Mouse (Mus musculus) embryonic facial prominence, embryonic 12.5 days (tissue): ENCODE measurements around the gene Txn2. TPM values are rescaled to one million over a fixed set of nuclear protein-coding genes. Genes with fewer than 3 reads are reported as not detected.

Source experiments
- ATAC-seq: fragments of 200-750 bp; cut with Nextera tagmentation; 2 replicates; pipeline ENCODE4 v1.8.0; 2017; ENCODE audit not compliant: insufficient number of reproducible peaks, insufficient read depth, low FRiP score, low TSS enrichment
- H3K27ac ChIP-seq: fragments of 300-500 bp; sonication (generic); 2 replicates; pipeline ENCODE4 v1.5.1; 2016; ENCODE audit warnings: mild to moderate bottlenecking
- H3K27me3 ChIP-seq: fragments of 300-500 bp; sonication (generic); 2 replicates; pipeline ENCODE4 v1.6.1; 2016; ENCODE audit warnings: mild to moderate bottlenecking, moderate library complexity
- H3K36me3 ChIP-seq: fragments of 300-500 bp; sonication (generic); 2 replicates; pipeline ENCODE4 v1.6.1; 2016; ENCODE audit warnings: mild to moderate bottlenecking
- H3K4me1 ChIP-seq: fragments of 300-500 bp; sonication (generic); 2 replicates; pipeline ENCODE4 v1.6.1; 2016
- H3K4me2 ChIP-seq: fragments of 300-500 bp; sonication (generic); replicated peaks from 2 replicates; pipeline ENCODE4 v1.6.1; 2016; ENCODE audit warnings: mild to moderate bottlenecking, moderate library complexity
- H3K4me3 ChIP-seq: fragments of 300-500 bp; sonication (generic); 2 replicates; pipeline ENCODE4 v1.5.1; 2016; ENCODE audit warnings: mild to moderate bottlenecking
- H3K9ac ChIP-seq: fragments of 300-500 bp; sonication (generic); 2 replicates; pipeline ENCODE4 v1.6.1; 2016; ENCODE audit warnings: mild to moderate bottlenecking, moderate library complexity
- H3K9me3 ChIP-seq: fragments of 300-500 bp; sonication (generic); 2 replicates; pipeline ENCODE4 v1.6.1; 2016; ENCODE audit warnings: mild to moderate bottlenecking, moderate library complexity
- WGBS: fragments of 180-500 bp; shearing (Covaris S2); methylation state at CpG from one replicate; pipeline ENCODE4 v1.1.7; 2016; 5-methylcytosine and 5-hydroxymethylcytosine counted together
- polyA plus RNA-seq: library from polyadenylated mRNA; unstranded; fragments of >200 nt; fragmentation: Nextera tagmentation; extraction: Ambion mirVana; gene quantifications from 2 replicates; pipeline ENCODE4 v1.2.1, GENCODE M21; 2016

Gene Txn2
- polyA plus RNA-seq, 1 experiment from 2014 or later = 220 TPM

GRCm38 (mm10) chr15:77933222-77933621 is 4.4 kb upstream of the Txn2 start:
- Histone ChIP-seq H3K36me3 (no peaks in the 10 kb centered on the region), H3K9me3 (no peaks in the 10 kb centered on the region), H3K4me3 (no peak overlapping the region), H3K4me2 (no peak overlapping the region), H3K4me1 (peaks cover 12% of the 10 kb centered on the region), H3K27me3 (no peaks in the 10 kb centered on the region), H3K27ac (no peak overlapping the region), H3K9ac (peak overlapping the region; percentile 34; the same call in 1 of the 2 replicates)
- no peak for ATAC-seq
- WGBS = 75% methylated on average over 3 of the region's 3 CpGs

- Histone ChIP-seq H3K4me1 (peaks cover 20% of the 10 kb centered on the region), H3K9me3 (no peaks in the 10 kb centered on the region), H3K36me3 (peaks cover 7% of the 10 kb centered on the region), H3K4me3 (no peak overlapping the region), H3K9ac (no peak overlapping the region), H3K4me2 (no peak overlapping the region), H3K27me3 (no peaks in the 10 kb centered on the region), H3K27ac (no peak overlapping the region)
- 65% methylated on average over 6 of the region's 6 CpGs for WGBS
- ATAC-seq = no peak
Measured at GRCm38 (mm10) chr15:77931689-77932016, 2.8 kb upstream of the Txn2 start.

- Histone ChIP-seq H3K27ac (no peak overlapping the region), H3K27me3 (no peaks in the 10 kb centered on the region), H3K4me2 (no peak overlapping the region), H3K4me3 (no peak overlapping the region), H3K9me3 (no peaks in the 10 kb centered on the region), H3K4me1 (peaks cover 20% of the 10 kb centered on the region), H3K36me3 (peaks cover 11% of the 10 kb centered on the region), H3K9ac (no peak overlapping the region)
- no peak for ATAC-seq
- WGBS = 80% methylated on average over 6 of the region's 6 CpGs
Measured at GRCm38 (mm10) chr15:77930986-77931688, 2.3 kb upstream of the Txn2 start.

GRCm38 (mm10) chr15:77929804-77930203 is 998 bp upstream of the Txn2 start:
- no peak overlapping the region for H3K27ac ChIP-seq
- WGBS = 60% methylated on average over 8 of the region's 8 CpGs
- H3K4me2 ChIP-seq = peak overlapping the region; percentile 71
- no peaks in the 10 kb centered on the region for H3K27me3 ChIP-seq
- no peaks in the 10 kb centered on the region for H3K9me3 ChIP-seq
- H3K4me1 ChIP-seq = peaks cover 20% of the 10 kb centered on the region
- peak overlapping the region; percentile 61 for H3K4me3 ChIP-seq
- no peak for ATAC-seq
- peaks cover 22% of the 10 kb centered on the region for H3K36me3 ChIP-seq
- H3K9ac ChIP-seq = peak overlapping the region; percentile 62; the same call in 1 of the 2 replicates

GRCm38 (mm10) chr15:77928091-77928490 is 715 bp downstream of the Txn2 start:
- H3K4me2 ChIP-seq = peak overlapping the region; percentile 65
- WGBS = 32% methylated on average over 4 of the region's 4 CpGs
- no peaks in the 10 kb centered on the region for H3K9me3 ChIP-seq
- 0 out of 2 replicates have a peak overlapping the region, but pooled peaks have one; percentile 73 for H3K27ac ChIP-seq
- H3K9ac ChIP-seq = peak overlapping the region; percentile 61
- peaks cover 36% of the 10 kb centered on the region for H3K36me3 ChIP-seq
- peaks cover 17% of the 10 kb centered on the region for H3K4me1 ChIP-seq
- H3K4me3 ChIP-seq = peak overlapping the region; percentile 61
- H3K27me3 ChIP-seq = no peaks in the 10 kb centered on the region
- no peak for ATAC-seq

GRCm38 (mm10) chr15:77926921-77927320 is 1.9 kb downstream of the Txn2 start:
- Histone ChIP-seq H3K4me1 (peaks cover 17% of the 10 kb centered on the region), H3K4me3 (no peak overlapping the region), H3K36me3 (peaks cover 47% of the 10 kb centered on the region), H3K9ac (no peak overlapping the region), H3K9me3 (no peaks in the 10 kb centered on the region), H3K4me2 (no peak overlapping the region), H3K27me3 (no peaks in the 10 kb centered on the region), H3K27ac (no peak overlapping the region)
- WGBS = 95% methylated on average over 5 of the region's 5 CpGs
- no peak for ATAC-seq

GRCm38 (mm10) chr15:77925195-77925594 is 3.6 kb downstream of the Txn2 start:
- Histone ChIP-seq H3K4me3 (no peak overlapping the region), H3K4me2 (no peak overlapping the region), H3K4me1 (peaks cover 17% of the 10 kb centered on the region), H3K36me3 (peaks cover 60% of the 10 kb centered on the region), H3K9ac (no peak overlapping the region), H3K9me3 (no peaks in the 10 kb centered on the region), H3K27me3 (no peaks in the 10 kb centered on the region), H3K27ac (no peak overlapping the region)
- WGBS = 89% methylated on average over 2 of the region's 2 CpGs
- no peak for ATAC-seq

GRCm38 (mm10) chr15:77923267-77924035 is 5.4 kb downstream of the Txn2 start:
- Histone ChIP-seq H3K9ac (no peak overlapping the region), H3K27me3 (no peaks in the 10 kb centered on the region), H3K27ac (no peak overlapping the region), H3K9me3 (no peaks in the 10 kb centered on the region), H3K4me3 (no peak overlapping the region), H3K4me2 (no peak overlapping the region), H3K4me1 (peaks cover 9% of the 10 kb centered on the region), H3K36me3 (peaks cover 74% of the 10 kb centered on the region)
- 73% methylated on average over 9 of the region's 9 CpGs for WGBS
- ATAC-seq = no peak

- no peak overlapping the region for H3K4me3 ChIP-seq
- H3K4me2 ChIP-seq = no peak overlapping the region
- H3K4me1 ChIP-seq = peaks cover 5% of the 10 kb centered on the region
- no peak overlapping the region for H3K9ac ChIP-seq
- peaks cover 79% of the 10 kb centered on the region for H3K36me3 ChIP-seq
- WGBS = 79% methylated on average over 9 of the region's 9 CpGs
- H3K27me3 ChIP-seq = no peaks in the 10 kb centered on the region
- H3K9me3 ChIP-seq = no peaks in the 10 kb centered on the region
- no peak for ATAC-seq
- no peak overlapping the region for H3K27ac ChIP-seq
Measured at GRCm38 (mm10) chr15:77922710-77923109, 6.1 kb downstream of the Txn2 start.

- Histone ChIP-seq H3K4me3 (no peak overlapping the region), H3K9me3 (no peaks in the 10 kb centered on the region), H3K27me3 (no peaks in the 10 kb centered on the region), H3K9ac (no peak overlapping the region), H3K4me1 (no peaks in the 10 kb centered on the region), H3K4me2 (no peak overlapping the region), H3K36me3 (peaks cover 76% of the 10 kb centered on the region), H3K27ac (no peak overlapping the region)
- WGBS = 88% methylated on average over 6 of the region's 6 CpGs
- ATAC-seq = no peak
Measured at GRCm38 (mm10) chr15:77921636-77922035, 7.2 kb downstream of the Txn2 start.

- H3K36me3 ChIP-seq = peaks cover 76% of the 10 kb centered on the region
- no peak for ATAC-seq
- no peaks in the 10 kb centered on the region for H3K4me1 ChIP-seq
- H3K4me3 ChIP-seq = no peak overlapping the region
- WGBS = 69% methylated on average over 10 of the region's 10 CpGs
- H3K4me2 ChIP-seq = no peak overlapping the region
- no peaks in the 10 kb centered on the region for H3K27me3 ChIP-seq
- H3K9ac ChIP-seq = no peak overlapping the region
- H3K9me3 ChIP-seq = no peaks in the 10 kb centered on the region
- no peak overlapping the region for H3K27ac ChIP-seq
Measured at GRCm38 (mm10) chr15:77920511-77921462, 8.0 kb downstream of the Txn2 start.
